Mouse (Mus musculus): ENCODE results near the gene Ptprg.
A peak's percentile ranks its signal among the peaks of the same experiment; 100 is the strongest.

GRCm38 (mm10) chr14:11552521-11553272, 635 bp upstream of the Ptprg start:
- TF ChIP-seq POLR2A (IDR thresholded peaks at IDR 0.05; ENCODE audit: low read depth, low read length) (0 out of 2 replicates have a peak, but pooled peaks have one; percentile 23), CTCF (IDR thresholded peaks at IDR 0.05; ENCODE audit: extremely low read depth, insufficient read length, insufficient replicate concordance, low read depth, low read length) (no peak)

Measured in small intestine, adult 2 months (tissue).